Mouse (Mus musculus): ENCODE results near the gene Dvl2. TPM values are rescaled to one million over a fixed set of nuclear protein-coding genes. Genes with fewer than 3 reads are reported as not detected.

The Dvl2 gene
- polyA plus RNA-seq, 1 experiment from 2014 or later: 17.1 TPM

DNA sequence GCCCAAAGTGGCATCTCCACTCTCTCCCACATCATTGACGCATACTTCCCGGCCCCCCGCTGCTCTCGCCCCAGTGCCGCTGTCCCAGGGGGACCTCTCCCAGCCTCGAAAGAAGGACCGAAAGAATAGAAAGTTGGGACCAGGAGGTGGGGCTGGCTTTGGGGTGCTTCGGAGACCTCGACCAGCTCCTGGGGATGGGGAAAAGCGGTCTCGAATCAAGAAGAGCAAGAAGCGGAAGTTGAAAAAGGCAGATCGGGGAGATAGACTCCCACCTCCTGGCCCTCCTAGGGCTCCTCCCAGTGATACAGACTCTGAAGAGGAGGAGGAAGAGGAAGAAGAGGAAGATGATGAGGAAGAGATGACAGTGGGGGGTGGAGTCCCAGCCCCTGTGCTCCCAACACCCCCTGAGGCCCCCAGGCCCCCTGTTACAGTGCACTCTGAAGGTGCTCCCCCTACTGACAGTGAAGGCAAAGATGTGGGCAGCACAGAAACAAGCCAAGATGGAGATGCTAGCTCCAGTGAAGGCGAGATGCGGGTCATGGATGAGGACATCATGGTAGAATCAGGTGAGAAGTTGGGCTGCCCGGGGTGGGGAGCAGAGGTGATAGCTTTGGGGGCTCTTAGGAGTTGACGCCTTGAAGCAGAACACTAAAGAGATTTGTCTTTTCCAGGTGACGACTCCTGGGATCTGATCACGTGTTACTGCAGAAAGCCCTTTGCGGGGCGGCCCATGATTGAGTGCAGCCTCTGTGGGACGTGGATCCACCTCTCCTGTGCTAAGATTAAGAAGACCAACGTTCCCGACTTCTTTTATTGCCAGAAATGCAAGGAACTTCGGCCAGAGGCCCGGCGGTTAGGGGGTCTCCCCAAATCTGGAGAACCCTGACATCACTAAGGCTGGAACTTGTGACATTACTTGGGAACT, 1.6 kb upstream of the Dvl2 start:
- ATAC-seq (replicated peaks; ENCODE audit: extremely low read depth, insufficient read depth, low FRiP score): no peak
- H3K4me3 ChIP-seq (ENCODE audit: low read length): no peak overlapping the region
- no peak overlapping the region for H3K27ac ChIP-seq (ENCODE audit: low read length)
- no peaks in the 10 kb centered on the region for H3K27me3 ChIP-seq (ENCODE audit: control insufficient read depth, insufficient read depth, low read length)
- H3K4me2 ChIP-seq (ENCODE audit: low read depth, low read length): no peak overlapping the region
- peaks cover 30% of the 10 kb centered on the region for H3K36me3 ChIP-seq (ENCODE audit: control insufficient read depth, insufficient read depth)
- H3K4me1 ChIP-seq (ENCODE audit: control insufficient read depth, insufficient read depth, low read length): peaks cover 30% of the 10 kb centered on the region
- no peak overlapping the region for H3K9ac ChIP-seq (ENCODE audit: low read length)
- WGBS: 90% methylated on average over 27 of the region's 27 CpGs
- H3K9me3 ChIP-seq (replicated peaks; ENCODE audit: control insufficient read depth, low read length): no peaks in the 10 kb centered on the region

DNA sequence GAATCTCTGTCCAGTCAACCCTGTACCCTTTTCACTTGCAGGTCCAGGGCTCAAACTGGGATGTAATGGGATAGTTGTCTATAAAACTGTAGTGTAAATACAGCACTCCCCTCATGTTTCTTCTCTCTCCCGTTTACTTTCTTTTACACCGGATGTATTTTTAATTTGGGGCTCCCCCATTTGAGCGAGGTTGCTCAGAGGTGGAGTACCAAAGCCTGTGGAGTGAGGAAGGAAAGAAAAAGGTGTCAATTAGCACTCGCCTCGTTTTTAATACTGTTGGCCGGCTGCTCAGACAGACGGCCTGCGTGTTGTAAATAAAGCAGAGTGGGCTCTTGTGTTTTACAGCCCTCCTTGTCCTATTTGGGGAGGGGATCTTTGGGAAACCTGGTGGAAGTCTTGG, 729 bp upstream of the Dvl2 start:
- peak overlapping the region; percentile 93; the same call in 1 of the 2 replicates for H3K27ac ChIP-seq (ENCODE audit: low read length)
- no peak overlapping the region for H3K4me3 ChIP-seq (ENCODE audit: low read length)
- no peaks in the 10 kb centered on the region for H3K9me3 ChIP-seq (replicated peaks; ENCODE audit: control insufficient read depth, low read length)
- ATAC-seq (replicated peaks; ENCODE audit: extremely low read depth, insufficient read depth, low FRiP score): no peak
- no peak overlapping the region for H3K4me2 ChIP-seq (ENCODE audit: low read depth, low read length)
- H3K4me1 ChIP-seq (ENCODE audit: control insufficient read depth, insufficient read depth, low read length): peaks cover 30% of the 10 kb centered on the region
- no peak overlapping the region for H3K9ac ChIP-seq (ENCODE audit: low read length)
- WGBS: 85% methylated on average over 8 of the region's 8 CpGs
- peaks cover 22% of the 10 kb centered on the region for H3K36me3 ChIP-seq (ENCODE audit: control insufficient read depth, insufficient read depth)
- H3K27me3 ChIP-seq (ENCODE audit: control insufficient read depth, insufficient read depth, low read length): no peaks in the 10 kb centered on the region

DNA sequence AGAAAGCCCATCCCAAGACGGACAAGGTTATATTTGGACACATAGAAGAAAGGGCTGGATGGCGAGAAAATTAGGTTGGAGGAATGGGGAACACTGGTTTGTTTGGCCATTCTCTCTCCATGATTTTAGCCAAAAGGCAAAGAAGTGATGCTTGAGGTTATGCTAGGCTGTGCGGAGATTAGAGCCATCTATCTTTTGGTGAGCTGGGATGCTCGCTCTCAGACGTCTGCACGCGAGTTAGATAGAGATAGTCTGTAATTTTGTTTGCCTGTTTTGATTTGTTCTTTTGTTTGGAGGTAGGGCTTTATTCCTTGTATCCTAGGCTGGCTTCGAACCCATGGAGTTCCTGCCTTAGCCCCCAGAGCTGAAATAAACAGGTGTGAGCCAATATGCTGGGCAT, 764 bp downstream of the Dvl2 start:
- Histone ChIP-seq H3K4me1 (ENCODE audit: control insufficient read depth, insufficient read depth, low read length) (peaks cover 28% of the 10 kb centered on the region), H3K9me3 (replicated peaks; ENCODE audit: control insufficient read depth, low read length) (no peaks in the 10 kb centered on the region), H3K4me3 (ENCODE audit: low read length) (peak overlapping the region; percentile 75), H3K9ac (ENCODE audit: low read length) (peak overlapping the region; percentile 87), H3K27ac (ENCODE audit: low read length) (peak overlapping the region; percentile 93), H3K36me3 (ENCODE audit: control insufficient read depth, insufficient read depth) (peaks cover 33% of the 10 kb centered on the region), H3K4me2 (ENCODE audit: low read depth, low read length) (peak overlapping the region; percentile 78), H3K27me3 (ENCODE audit: control insufficient read depth, insufficient read depth, low read length) (no peaks in the 10 kb centered on the region)
- 8% methylated on average over 8 of the region's 8 CpGs for WGBS
- ATAC-seq (replicated peaks; ENCODE audit: extremely low read depth, insufficient read depth, low FRiP score): no peak

DNA sequence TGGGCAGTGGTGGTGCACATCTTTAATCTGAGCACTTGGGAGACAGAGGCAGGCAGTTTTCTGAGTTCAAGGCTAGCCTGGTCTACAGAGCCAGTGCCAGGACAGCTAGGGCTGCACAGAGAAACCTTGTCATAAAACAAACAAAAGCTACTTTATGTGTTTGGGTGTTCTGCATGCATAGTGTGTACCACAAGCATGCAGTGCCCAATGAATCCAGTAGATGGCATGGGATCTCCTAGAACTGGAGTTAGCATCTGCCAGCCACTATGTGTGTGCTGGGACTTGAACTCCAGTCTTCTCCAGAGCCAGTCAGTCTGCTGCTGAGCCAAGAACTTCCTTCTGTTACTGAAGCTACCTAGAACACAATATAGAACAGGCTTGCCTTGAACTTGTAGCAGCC, 1.5 kb downstream of the Dvl2 start:
- Histone ChIP-seq H3K4me2 (ENCODE audit: low read depth, low read length) (peak overlapping the region; percentile 78), H3K4me3 (ENCODE audit: low read length) (peak overlapping the region; percentile 75), H3K27me3 (ENCODE audit: control insufficient read depth, insufficient read depth, low read length) (no peaks in the 10 kb centered on the region), H3K9ac (ENCODE audit: low read length) (no peak overlapping the region), H3K27ac (ENCODE audit: low read length) (no peak overlapping the region), H3K4me1 (ENCODE audit: control insufficient read depth, insufficient read depth, low read length) (peaks cover 28% of the 10 kb centered on the region), H3K9me3 (replicated peaks; ENCODE audit: control insufficient read depth, low read length) (no peaks in the 10 kb centered on the region), H3K36me3 (ENCODE audit: control insufficient read depth, insufficient read depth) (peaks cover 40% of the 10 kb centered on the region)
- no peak for ATAC-seq (replicated peaks; ENCODE audit: extremely low read depth, insufficient read depth, low FRiP score)

DNA sequence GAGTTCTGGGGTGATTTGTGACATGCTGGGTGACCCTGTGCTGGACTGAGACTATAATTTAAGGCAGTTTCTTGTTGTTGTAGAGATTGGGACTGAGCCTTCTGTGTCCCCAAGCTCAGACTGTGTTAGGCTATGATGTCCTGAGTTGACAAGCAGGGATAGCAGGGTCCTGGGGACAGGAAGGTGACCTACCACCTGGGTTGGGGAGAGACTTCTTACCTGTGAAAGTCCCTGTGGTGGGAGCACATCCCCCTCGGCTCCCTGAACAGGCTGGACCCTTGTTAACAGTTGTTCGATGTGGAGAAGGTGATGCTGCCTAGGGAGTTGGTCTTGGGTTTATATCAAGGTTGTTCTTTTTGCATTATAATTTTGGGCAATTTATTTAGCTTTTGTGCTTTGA, 2.1 kb downstream of the Dvl2 start:
- H3K4me1 ChIP-seq (ENCODE audit: control insufficient read depth, insufficient read depth, low read length): peaks cover 26% of the 10 kb centered on the region
- no peak for ATAC-seq (replicated peaks; ENCODE audit: extremely low read depth, insufficient read depth, low FRiP score)
- no peaks in the 10 kb centered on the region for H3K9me3 ChIP-seq (replicated peaks; ENCODE audit: control insufficient read depth, low read length)
- no peak overlapping the region for H3K4me3 ChIP-seq (ENCODE audit: low read length)
- H3K27ac ChIP-seq (ENCODE audit: low read length): no peak overlapping the region
- H3K4me2 ChIP-seq (ENCODE audit: low read depth, low read length): peak overlapping the region; percentile 78; the same call in 1 of the 2 replicates
- 85% methylated on average over 2 of the region's 2 CpGs for WGBS
- H3K9ac ChIP-seq (ENCODE audit: low read length): no peak overlapping the region
- H3K36me3 ChIP-seq (ENCODE audit: control insufficient read depth, insufficient read depth): peaks cover 44% of the 10 kb centered on the region
- H3K27me3 ChIP-seq (ENCODE audit: control insufficient read depth, insufficient read depth, low read length): no peaks in the 10 kb centered on the region

DNA sequence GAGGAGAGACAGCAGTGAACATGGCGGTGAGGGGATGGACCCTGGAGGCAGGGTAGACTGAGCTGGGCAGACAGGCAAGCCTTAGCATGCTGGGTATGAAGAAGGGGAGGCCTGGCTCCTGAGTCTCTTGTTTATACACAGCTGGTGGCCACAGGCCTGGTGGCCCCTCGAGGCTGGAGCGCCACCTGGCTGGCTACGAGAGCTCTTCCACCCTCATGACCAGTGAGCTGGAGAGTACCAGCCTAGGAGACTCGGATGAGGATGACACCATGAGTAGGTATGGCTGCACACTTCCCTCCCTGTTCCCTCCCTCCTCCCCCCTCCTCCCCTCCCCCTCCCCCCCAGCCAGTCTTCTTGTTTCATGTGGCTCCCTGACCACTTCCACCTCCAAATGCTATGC, 5.1 kb downstream of the Dvl2 start:
- no peak overlapping the region for H3K27ac ChIP-seq (ENCODE audit: low read length)
- no peak overlapping the region for H3K4me3 ChIP-seq (ENCODE audit: low read length)
- no peaks in the 10 kb centered on the region for H3K27me3 ChIP-seq (ENCODE audit: control insufficient read depth, insufficient read depth, low read length)
- H3K9me3 ChIP-seq (replicated peaks; ENCODE audit: control insufficient read depth, low read length): no peaks in the 10 kb centered on the region
- H3K9ac ChIP-seq (ENCODE audit: low read length): no peak overlapping the region
- H3K4me2 ChIP-seq (ENCODE audit: low read depth, low read length): no peak overlapping the region
- WGBS: 67% methylated on average over 5 of the region's 5 CpGs
- H3K36me3 ChIP-seq (ENCODE audit: control insufficient read depth, insufficient read depth): peaks cover 52% of the 10 kb centered on the region
- ATAC-seq (replicated peaks; ENCODE audit: extremely low read depth, insufficient read depth, low FRiP score): no peak
- peaks cover 21% of the 10 kb centered on the region for H3K4me1 ChIP-seq (ENCODE audit: control insufficient read depth, insufficient read depth, low read length)

DNA sequence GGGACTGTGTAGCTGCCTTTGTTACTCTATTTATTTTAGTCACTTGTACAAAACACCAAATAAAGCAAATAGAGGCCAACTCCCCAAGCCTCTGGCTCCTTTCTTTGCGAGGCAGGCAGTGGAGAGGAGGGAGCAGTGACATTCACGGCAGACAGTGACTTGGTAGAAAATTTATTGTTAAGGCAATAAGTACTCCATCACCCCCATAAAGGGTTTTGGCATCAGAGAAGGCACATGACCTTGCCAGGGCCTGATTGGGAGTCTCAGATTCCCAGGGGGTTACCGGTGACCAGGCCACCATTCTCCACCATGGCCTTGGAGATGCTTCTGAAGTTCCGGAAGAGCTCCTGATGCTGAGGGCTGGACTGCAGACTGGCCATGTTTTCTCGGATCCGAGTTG, 9.6 kb downstream of the Dvl2 start:
- no peak overlapping the region for H3K4me3 ChIP-seq (ENCODE audit: low read length)
- H3K27me3 ChIP-seq (ENCODE audit: control insufficient read depth, insufficient read depth, low read length): no peaks in the 10 kb centered on the region
- no peaks in the 10 kb centered on the region for H3K9me3 ChIP-seq (replicated peaks; ENCODE audit: control insufficient read depth, low read length)
- no peak overlapping the region for H3K4me2 ChIP-seq (ENCODE audit: low read depth, low read length)
- no peak for ATAC-seq (replicated peaks; ENCODE audit: extremely low read depth, insufficient read depth, low FRiP score)
- H3K36me3 ChIP-seq (ENCODE audit: control insufficient read depth, insufficient read depth): peaks cover 75% of the 10 kb centered on the region
- H3K4me1 ChIP-seq (ENCODE audit: control insufficient read depth, insufficient read depth, low read length): peaks cover 10% of the 10 kb centered on the region
- WGBS: 83% methylated on average over 6 of the region's 6 CpGs
- H3K27ac ChIP-seq (ENCODE audit: low read length): no peak overlapping the region
- H3K9ac ChIP-seq (ENCODE audit: low read length): no peak overlapping the region

DNA sequence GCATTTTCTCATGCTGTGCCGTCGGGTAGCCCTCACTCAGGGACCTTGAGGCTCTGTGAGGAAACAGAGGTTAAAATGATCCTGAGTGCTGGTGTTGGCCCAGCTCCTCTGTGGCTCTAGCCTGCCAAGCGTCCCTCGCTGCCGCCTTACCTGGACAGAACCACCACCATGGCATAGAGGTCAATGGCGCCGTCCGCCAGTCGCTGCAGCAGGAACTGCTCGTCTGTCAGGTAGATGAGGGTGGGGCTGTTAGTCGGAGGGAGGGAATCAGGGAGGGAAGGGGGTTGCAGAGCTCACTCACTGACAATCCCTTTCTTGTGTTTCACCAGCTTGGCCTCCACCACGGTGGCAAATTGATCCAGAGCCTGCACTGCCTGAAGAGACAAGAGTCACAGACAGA, 10.2 kb downstream of the Dvl2 start:
- H3K4me3 ChIP-seq (ENCODE audit: low read length): no peak overlapping the region
- no peak overlapping the region for H3K9ac ChIP-seq (ENCODE audit: low read length)
- no peaks in the 10 kb centered on the region for H3K27me3 ChIP-seq (ENCODE audit: control insufficient read depth, insufficient read depth, low read length)
- H3K36me3 ChIP-seq (ENCODE audit: control insufficient read depth, insufficient read depth): peaks cover 71% of the 10 kb centered on the region
- no peak overlapping the region for H3K27ac ChIP-seq (ENCODE audit: low read length)
- peaks cover 13% of the 10 kb centered on the region for H3K4me1 ChIP-seq (ENCODE audit: control insufficient read depth, insufficient read depth, low read length)
- H3K4me2 ChIP-seq (ENCODE audit: low read depth, low read length): no peak overlapping the region
- no peaks in the 10 kb centered on the region for H3K9me3 ChIP-seq (replicated peaks; ENCODE audit: control insufficient read depth, low read length)
- WGBS: 84% methylated on average over 12 of the region's 12 CpGs
- ATAC-seq (replicated peaks; ENCODE audit: extremely low read depth, insufficient read depth, low FRiP score): no peak

DNA sequence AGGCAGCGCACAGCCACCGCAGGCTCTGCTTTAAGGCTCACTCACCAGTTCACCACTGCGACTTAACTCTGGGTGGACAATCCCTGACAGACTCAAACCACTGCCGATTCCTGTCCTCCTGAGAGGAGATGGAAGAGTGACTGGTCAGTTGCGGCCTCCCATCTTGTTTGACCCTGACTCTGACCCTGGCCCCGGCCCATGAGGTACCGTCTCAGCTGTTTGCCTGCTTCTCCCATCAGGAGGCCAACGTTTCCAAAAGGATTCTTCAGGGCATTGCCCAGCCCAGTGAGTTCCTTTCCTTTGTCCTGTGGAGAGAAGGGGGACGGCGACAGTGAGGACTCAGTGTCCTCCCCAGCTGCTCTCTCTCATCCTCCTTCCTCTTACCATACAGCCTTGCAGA, 10.6 kb downstream of the Dvl2 start:
- H3K27me3 ChIP-seq (ENCODE audit: control insufficient read depth, insufficient read depth, low read length): no peaks in the 10 kb centered on the region
- no peaks in the 10 kb centered on the region for H3K9me3 ChIP-seq (replicated peaks; ENCODE audit: control insufficient read depth, low read length)
- H3K4me2 ChIP-seq (ENCODE audit: low read depth, low read length): no peak overlapping the region
- H3K27ac ChIP-seq (ENCODE audit: low read length): no peak overlapping the region
- peaks cover 13% of the 10 kb centered on the region for H3K4me1 ChIP-seq (ENCODE audit: control insufficient read depth, insufficient read depth, low read length)
- ATAC-seq (replicated peaks; ENCODE audit: extremely low read depth, insufficient read depth, low FRiP score): no peak
- no peak overlapping the region for H3K9ac ChIP-seq (ENCODE audit: low read length)
- H3K36me3 ChIP-seq (ENCODE audit: control insufficient read depth, insufficient read depth): peaks cover 68% of the 10 kb centered on the region
- 89% methylated on average over 10 of the region's 10 CpGs for WGBS
- H3K4me3 ChIP-seq (ENCODE audit: low read length): no peak overlapping the region
